Mouse (Mus musculus): Measurements from ENCODE around the gene Ccdc148. TPM values are rescaled to one million over a fixed set of nuclear protein-coding genes. Genes with fewer than 3 reads are reported as not detected.

Gene Ccdc148
- polyA plus RNA-seq, 1 experiment from 2014 or later = 0.73 TPM

GRCm38 (mm10) chr2:59049686-59050085, 110.8 kb downstream of the Ccdc148 start:
- peaks cover 6% of the 10 kb centered on the region for H3K4me1 ChIP-seq (replicated peaks)
- H3K36me3 ChIP-seq = no peaks in the 10 kb centered on the region
- H3K4me2 ChIP-seq = no peak overlapping the region
- H3K27ac ChIP-seq (ENCODE audit: poor library complexity, severe bottlenecking) = no peak overlapping the region
- H3K4me3 ChIP-seq = no peak overlapping the region
- no peaks in the 10 kb centered on the region for H3K9me3 ChIP-seq (replicated peaks)
- ATAC-seq (ENCODE audit: insufficient number of reproducible peaks, low FRiP score) = no peak
- no peak overlapping the region for H3K9ac ChIP-seq
- 42% methylated on average over 4 of the region's 4 CpGs for WGBS
- H3K27me3 ChIP-seq (replicated peaks) = no peaks in the 10 kb centered on the region

- no peak overlapping the region for H3K4me3 ChIP-seq
- WGBS = 72% methylated on average over 6 of the region's 6 CpGs
- no peak for ATAC-seq (ENCODE audit: insufficient number of reproducible peaks, low FRiP score)
- peaks cover 7% of the 10 kb centered on the region for H3K4me1 ChIP-seq (replicated peaks)
- H3K9ac ChIP-seq = no peak overlapping the region
- H3K4me2 ChIP-seq = no peak overlapping the region
- H3K27ac ChIP-seq (ENCODE audit: poor library complexity, severe bottlenecking) = no peak overlapping the region
- H3K36me3 ChIP-seq = no peaks in the 10 kb centered on the region
- H3K9me3 ChIP-seq (replicated peaks) = no peaks in the 10 kb centered on the region
- no peaks in the 10 kb centered on the region for H3K27me3 ChIP-seq (replicated peaks)
Observed at GRCm38 (mm10) chr2:59048775-59049451, 111.6 kb downstream of the Ccdc148 start.

- Histone ChIP-seq H3K4me2 (peak overlapping the region; percentile 31), H3K9ac (no peak overlapping the region), H3K9me3 (replicated peaks) (no peaks in the 10 kb centered on the region), H3K4me3 (0 out of 2 replicates have a peak overlapping the region, but pooled peaks have one; percentile 0), H3K36me3 (no peaks in the 10 kb centered on the region), H3K4me1 (replicated peaks) (peaks cover 23% of the 10 kb centered on the region), H3K27me3 (replicated peaks) (no peaks in the 10 kb centered on the region), H3K27ac (ENCODE audit: poor library complexity, severe bottlenecking) (no peak overlapping the region)
- 39% methylated on average over 22 of the region's 22 CpGs for WGBS
- 0 out of 2 replicates have a peak, but pooled peaks have one; percentile 61 for ATAC-seq (ENCODE audit: insufficient number of reproducible peaks, low FRiP score)
Observed at GRCm38 (mm10) chr2:59043313-59044032, 117.0 kb downstream of the Ccdc148 start.

- peak; percentile 53 for ATAC-seq (ENCODE audit: insufficient number of reproducible peaks, low FRiP score)
- no peak overlapping the region for H3K9ac ChIP-seq
- no peak overlapping the region for H3K4me3 ChIP-seq
- peaks cover 23% of the 10 kb centered on the region for H3K4me1 ChIP-seq (replicated peaks)
- 22% methylated on average over 13 of the region's 13 CpGs for WGBS
- peak overlapping the region; percentile 23 for H3K4me2 ChIP-seq
- no peaks in the 10 kb centered on the region for H3K9me3 ChIP-seq (replicated peaks)
- H3K27me3 ChIP-seq (replicated peaks) = no peaks in the 10 kb centered on the region
- peak overlapping the region; percentile 55 for H3K27ac ChIP-seq (ENCODE audit: poor library complexity, severe bottlenecking)
- no peaks in the 10 kb centered on the region for H3K36me3 ChIP-seq
Observed at GRCm38 (mm10) chr2:59042616-59043015, 117.9 kb downstream of the Ccdc148 start.

- H3K4me3 ChIP-seq = no peak overlapping the region
- H3K27ac ChIP-seq (ENCODE audit: poor library complexity, severe bottlenecking) = no peak overlapping the region
Observed at GRCm38 (mm10) chr2:59036433-59036832, 124.0 kb downstream of the Ccdc148 start.

GRCm38 (mm10) chr2:59035206-59035605, 125.3 kb downstream of the Ccdc148 start:
- no peak overlapping the region for H3K4me3 ChIP-seq
- no peak for ATAC-seq (ENCODE audit: insufficient number of reproducible peaks, low FRiP score)
- no peaks in the 10 kb centered on the region for H3K27me3 ChIP-seq (replicated peaks)
- WGBS = 83% methylated on average over 3 of the region's 3 CpGs
- H3K36me3 ChIP-seq = no peaks in the 10 kb centered on the region
- no peak overlapping the region for H3K4me2 ChIP-seq
- H3K4me1 ChIP-seq (replicated peaks) = 0 out of 2 replicates have a peak, but pooled peaks cover 3% of the 10 kb centered on the region
- no peak overlapping the region for H3K9ac ChIP-seq
- no peaks in the 10 kb centered on the region for H3K9me3 ChIP-seq (replicated peaks)
- H3K27ac ChIP-seq (ENCODE audit: poor library complexity, severe bottlenecking) = no peak overlapping the region

More at GRCm38 (mm10) chr2:59036433-59036832, 124.0 kb downstream of the Ccdc148 start:
- Histone ChIP-seq H3K4me2 (no peak overlapping the region), H3K4me1 (replicated peaks) (0 out of 2 replicates have a peak, but pooled peaks cover 8% of the 10 kb centered on the region), H3K27me3 (replicated peaks) (no peaks in the 10 kb centered on the region), H3K36me3 (no peaks in the 10 kb centered on the region), H3K9ac (no peak overlapping the region), H3K9me3 (replicated peaks) (no peaks in the 10 kb centered on the region)
- 68% methylated on average over 6 of the region's 6 CpGs for WGBS
- ATAC-seq (ENCODE audit: insufficient number of reproducible peaks, low FRiP score) = no peak

GRCm38 (mm10) chr2:59034281-59034680, 126.2 kb downstream of the Ccdc148 start:
- H3K9ac ChIP-seq = no peak overlapping the region
- 62% methylated on average over 6 of the region's 6 CpGs for WGBS

GRCm38 (mm10) chr2:59024558-59024957, 135.9 kb downstream of the Ccdc148 start:
- H3K36me3 ChIP-seq = no peaks in the 10 kb centered on the region
- WGBS = 78% methylated on average over 3 of the region's 3 CpGs
- H3K27ac ChIP-seq (ENCODE audit: poor library complexity, severe bottlenecking) = no peak overlapping the region
- ATAC-seq (ENCODE audit: insufficient number of reproducible peaks, low FRiP score) = no peak
- H3K4me3 ChIP-seq = no peak overlapping the region
- H3K9me3 ChIP-seq (replicated peaks) = no peaks in the 10 kb centered on the region; the same call in 1 of the 2 replicates
- no peak overlapping the region for H3K4me2 ChIP-seq
- no peaks in the 10 kb centered on the region for H3K4me1 ChIP-seq (replicated peaks)
- H3K9ac ChIP-seq = no peak overlapping the region
- no peaks in the 10 kb centered on the region for H3K27me3 ChIP-seq (replicated peaks)

More at GRCm38 (mm10) chr2:59034281-59034680, 126.2 kb downstream of the Ccdc148 start:
- no peaks in the 10 kb centered on the region for H3K36me3 ChIP-seq
- no peak overlapping the region for H3K4me2 ChIP-seq
- H3K27ac ChIP-seq (ENCODE audit: poor library complexity, severe bottlenecking) = no peak overlapping the region
- no peak for ATAC-seq (ENCODE audit: insufficient number of reproducible peaks, low FRiP score)
- H3K4me3 ChIP-seq = no peak overlapping the region
- no peaks in the 10 kb centered on the region for H3K9me3 ChIP-seq (replicated peaks)
- 0 out of 2 replicates have a peak, but pooled peaks cover 3% of the 10 kb centered on the region for H3K4me1 ChIP-seq (replicated peaks)
- H3K27me3 ChIP-seq (replicated peaks) = no peaks in the 10 kb centered on the region

GRCm38 (mm10) chr2:59007356-59007755, 153.1 kb downstream of the Ccdc148 start:
- no peak for ATAC-seq (ENCODE audit: insufficient number of reproducible peaks, low FRiP score)
- H3K27me3 ChIP-seq (replicated peaks) = no peaks in the 10 kb centered on the region
- no peak overlapping the region for H3K4me3 ChIP-seq
- WGBS = 84% methylated on average over 5 of the region's 5 CpGs
- H3K36me3 ChIP-seq = no peaks in the 10 kb centered on the region
- H3K27ac ChIP-seq (ENCODE audit: poor library complexity, severe bottlenecking) = no peak overlapping the region
- no peak overlapping the region for H3K4me2 ChIP-seq
- H3K9ac ChIP-seq = no peak overlapping the region
- no peaks in the 10 kb centered on the region for H3K9me3 ChIP-seq (replicated peaks)
- H3K4me1 ChIP-seq (replicated peaks) = no peaks in the 10 kb centered on the region

- no peaks in the 10 kb centered on the region for H3K9me3 ChIP-seq (replicated peaks)
- no peaks in the 10 kb centered on the region for H3K36me3 ChIP-seq
- H3K27me3 ChIP-seq (replicated peaks) = no peaks in the 10 kb centered on the region
- WGBS = 71% methylated on average over 8 of the region's 8 CpGs
- no peak overlapping the region for H3K9ac ChIP-seq
- no peak overlapping the region for H3K27ac ChIP-seq (ENCODE audit: poor library complexity, severe bottlenecking)
- ATAC-seq (ENCODE audit: insufficient number of reproducible peaks, low FRiP score) = no peak
- no peak overlapping the region for H3K4me3 ChIP-seq
- H3K4me2 ChIP-seq = no peak overlapping the region
- no peaks in the 10 kb centered on the region for H3K4me1 ChIP-seq (replicated peaks)
Observed at GRCm38 (mm10) chr2:59006567-59007340, 153.7 kb downstream of the Ccdc148 start.

- no peak overlapping the region for H3K9ac ChIP-seq
- H3K4me2 ChIP-seq = no peak overlapping the region
- no peaks in the 10 kb centered on the region for H3K9me3 ChIP-seq (replicated peaks)
- H3K4me3 ChIP-seq = no peak overlapping the region
- no peak for ATAC-seq (ENCODE audit: insufficient number of reproducible peaks, low FRiP score)
- WGBS = 66% methylated on average over 2 of the region's 2 CpGs
- H3K27me3 ChIP-seq (replicated peaks) = no peaks in the 10 kb centered on the region
- peaks cover 7% of the 10 kb centered on the region; the same call in 1 of the 2 replicates for H3K4me1 ChIP-seq (replicated peaks)
- H3K27ac ChIP-seq (ENCODE audit: poor library complexity, severe bottlenecking) = no peak overlapping the region
- no peaks in the 10 kb centered on the region for H3K36me3 ChIP-seq
Observed at GRCm38 (mm10) chr2:58997151-58997550, 163.3 kb downstream of the Ccdc148 start.

All from heart, embryonic 12.5 days (tissue).